Mouse (Mus musculus): Measurements from ENCODE around the gene Nfe2l1.

The Nfe2l1 gene

GRCm38 (mm10) chr11:96829813-96830538 is at the start of gene Nfe2l1:
Nfe2l1 (minus strand) TSS chr11:96829968.
- Histone ChIP-seq H3K27me3 (ENCODE audit: control insufficient read depth, insufficient read depth, low read length, poor library complexity, severe bottlenecking) (no peaks in the 10 kb centered on the region; the same call in 1 of the 2 replicates), H3K36me3 (ENCODE audit: control insufficient read depth, insufficient read depth, low read length, poor library complexity, severe bottlenecking) (no peaks in the 10 kb centered on the region)
- peak; percentile 98 for DNase-seq (ENCODE audit: low read depth, low spot score)

DNA sequence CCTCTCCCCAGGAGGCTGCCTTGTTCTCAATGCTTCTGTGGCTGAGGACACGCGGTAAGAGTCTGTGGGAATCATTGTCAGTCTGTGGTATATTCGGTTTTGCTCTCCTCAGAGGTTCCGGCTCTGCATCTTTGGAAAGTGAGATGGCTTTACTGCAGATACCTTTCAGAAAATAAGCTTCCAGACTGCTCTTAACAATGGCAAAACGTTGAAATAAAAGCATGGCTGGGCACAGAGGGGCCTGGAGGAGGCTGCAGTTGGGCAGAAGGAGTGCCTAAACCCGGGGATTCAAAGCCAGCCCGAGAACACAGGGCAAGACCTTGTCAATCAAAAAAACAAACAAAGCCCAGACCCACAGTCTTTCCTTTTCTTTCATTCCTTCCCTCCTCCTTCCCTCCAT is 49.6 kb upstream of the Nfe2l1 start:
- Histone ChIP-seq H3K27me3 (ENCODE audit: control insufficient read depth, insufficient read depth, low read length, poor library complexity, severe bottlenecking) (peaks cover 2% of the 10 kb centered on the region), H3K36me3 (ENCODE audit: control insufficient read depth, insufficient read depth, low read length, poor library complexity, severe bottlenecking) (no peaks in the 10 kb centered on the region)
- DNase-seq (ENCODE audit: low read depth, low spot score): no peak

- peaks cover 2% of the 10 kb centered on the region for H3K27me3 ChIP-seq (ENCODE audit: control insufficient read depth, insufficient read depth, low read length, poor library complexity, severe bottlenecking)
- H3K36me3 ChIP-seq (ENCODE audit: control insufficient read depth, insufficient read depth, low read length, poor library complexity, severe bottlenecking): no peaks in the 10 kb centered on the region
- no peak for DNase-seq (ENCODE audit: low read depth, low spot score)
Observed at GRCm38 (mm10) chr11:96878715-96879114, 48.9 kb upstream of the Nfe2l1 start.

GRCm38 (mm10) chr11:96877071-96877470 is 47.3 kb upstream of the Nfe2l1 start:
- no peak for DNase-seq (ENCODE audit: low read depth, low spot score)
- H3K36me3 ChIP-seq (ENCODE audit: control insufficient read depth, insufficient read depth, low read length, poor library complexity, severe bottlenecking): no peaks in the 10 kb centered on the region
- H3K27me3 ChIP-seq (ENCODE audit: control insufficient read depth, insufficient read depth, low read length, poor library complexity, severe bottlenecking): peaks cover 2% of the 10 kb centered on the region

DNA sequence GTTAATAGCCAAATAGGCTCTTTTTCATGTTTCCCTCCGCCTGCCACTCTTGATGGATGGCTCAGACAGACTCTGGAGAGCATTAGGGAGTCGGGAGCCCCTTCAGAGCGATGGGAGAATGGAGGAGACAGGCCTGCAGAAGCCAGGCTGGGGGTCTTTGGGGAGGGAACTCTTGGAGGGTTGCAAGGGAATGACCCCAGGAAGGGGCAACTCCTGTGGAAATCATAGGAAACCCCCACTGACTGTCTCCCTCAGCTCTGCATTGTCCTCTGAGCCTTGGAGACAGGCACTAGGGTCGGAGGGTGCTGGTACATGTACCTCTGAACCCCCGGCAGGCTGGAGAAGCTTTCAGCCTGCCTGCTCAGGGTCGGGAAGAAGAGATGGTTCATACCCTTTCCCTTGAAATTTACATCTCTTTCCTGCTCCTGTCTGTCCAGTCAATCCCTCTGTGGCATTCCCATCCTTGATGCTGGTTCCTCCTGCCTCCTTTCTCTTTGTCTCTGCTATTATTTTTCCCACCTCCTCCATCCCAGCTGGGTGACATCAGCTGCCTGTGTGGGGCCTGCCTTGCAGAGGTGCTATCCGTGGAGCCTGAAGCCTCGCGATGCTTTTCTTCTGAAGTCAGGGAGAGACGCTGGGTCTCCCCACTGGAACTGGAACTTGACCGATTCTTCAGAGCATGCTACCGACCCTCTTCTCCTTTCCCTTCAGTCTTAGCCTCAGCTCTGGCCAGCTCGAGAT is 46.7 kb upstream of the Nfe2l1 start:
- no peak for DNase-seq (ENCODE audit: low read depth, low spot score)
- Histone ChIP-seq H3K36me3 (ENCODE audit: control insufficient read depth, insufficient read depth, low read length, poor library complexity, severe bottlenecking) (no peaks in the 10 kb centered on the region), H3K27me3 (ENCODE audit: control insufficient read depth, insufficient read depth, low read length, poor library complexity, severe bottlenecking) (peaks cover 2% of the 10 kb centered on the region)

DNA sequence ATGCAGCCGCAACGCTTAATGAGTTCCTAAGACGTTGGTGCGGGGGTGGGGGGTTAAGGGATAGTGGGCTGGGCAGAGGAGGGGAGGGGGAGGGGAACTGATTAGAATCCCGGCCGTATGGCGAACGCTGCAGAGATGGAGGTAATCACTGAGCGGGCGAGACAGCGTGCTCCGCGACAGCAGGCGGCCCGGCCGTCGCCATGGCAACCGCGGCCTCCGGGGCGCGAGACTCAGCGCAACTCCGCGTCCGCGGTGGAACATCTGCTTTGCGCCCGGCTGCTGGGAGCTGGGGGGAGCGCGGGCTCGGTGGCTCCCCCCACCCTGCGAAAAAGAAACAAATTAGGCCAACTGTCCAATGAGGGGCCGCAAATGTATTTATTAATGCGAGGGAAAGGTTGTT is 46.0 kb upstream of the Nfe2l1 start:
- peak; percentile 71 for DNase-seq (ENCODE audit: low read depth, low spot score)
- Histone ChIP-seq H3K27me3 (ENCODE audit: control insufficient read depth, insufficient read depth, low read length, poor library complexity, severe bottlenecking) (peaks cover 2% of the 10 kb centered on the region), H3K36me3 (ENCODE audit: control insufficient read depth, insufficient read depth, low read length, poor library complexity, severe bottlenecking) (no peaks in the 10 kb centered on the region)

DNA sequence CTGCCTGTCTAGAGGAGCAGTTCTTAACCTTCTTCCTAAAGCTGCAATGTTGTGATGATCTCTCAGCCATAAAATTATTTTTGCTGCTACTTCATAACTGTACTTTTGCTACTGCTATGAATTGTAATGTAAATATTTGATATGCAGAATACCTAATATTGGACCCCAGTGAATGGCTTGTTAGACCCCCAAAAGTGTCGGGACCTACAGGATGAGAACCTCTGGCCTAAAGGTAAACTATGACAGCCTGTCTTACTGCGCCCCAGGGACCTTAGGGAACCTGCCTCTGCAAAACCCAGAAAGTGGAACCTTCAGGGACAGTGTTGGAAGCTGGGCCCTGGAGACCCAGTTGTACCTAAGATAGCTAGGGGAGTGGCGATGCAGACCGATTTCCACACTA is 45.5 kb upstream of the Nfe2l1 start:
- H3K27me3 ChIP-seq (ENCODE audit: control insufficient read depth, insufficient read depth, low read length, poor library complexity, severe bottlenecking): peaks cover 2% of the 10 kb centered on the region
- no peaks in the 10 kb centered on the region for H3K36me3 ChIP-seq (ENCODE audit: control insufficient read depth, insufficient read depth, low read length, poor library complexity, severe bottlenecking)
- DNase-seq (ENCODE audit: low read depth, low spot score): no peak

DNA sequence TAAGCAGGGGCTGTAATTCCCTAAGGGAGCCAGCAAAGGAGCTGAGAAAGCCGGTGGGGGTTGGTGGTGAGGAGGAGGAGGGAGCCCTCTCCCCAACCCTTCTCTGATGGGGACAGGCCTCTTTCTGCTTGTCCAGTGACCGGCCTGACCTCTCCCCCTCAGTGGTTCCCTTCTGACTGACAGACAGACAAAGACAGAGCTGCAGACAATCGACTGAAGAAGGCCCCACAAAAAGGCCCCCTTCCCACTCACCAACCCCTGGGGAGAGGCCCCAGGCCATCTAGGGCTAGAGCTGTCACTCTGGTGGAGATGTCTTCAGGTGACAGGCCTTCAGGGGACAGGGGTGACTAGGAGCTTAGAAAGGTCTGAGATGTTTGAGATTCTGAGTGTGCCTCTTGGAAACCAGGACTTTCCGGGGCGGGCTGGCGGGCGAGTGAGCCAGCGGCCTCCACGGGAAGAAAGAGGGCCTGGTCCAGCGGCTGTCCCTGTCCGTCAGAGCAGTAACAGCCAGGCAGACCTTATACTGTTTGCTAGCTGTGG is 43.9 kb upstream of the Nfe2l1 start:
- DNase-seq (ENCODE audit: low read depth, low spot score): no peak
- H3K27me3 ChIP-seq (ENCODE audit: control insufficient read depth, insufficient read depth, low read length, poor library complexity, severe bottlenecking): no peaks in the 10 kb centered on the region; the same call in 1 of the 2 replicates
- no peaks in the 10 kb centered on the region for H3K36me3 ChIP-seq (ENCODE audit: control insufficient read depth, insufficient read depth, low read length, poor library complexity, severe bottlenecking)

- no peaks in the 10 kb centered on the region; the same call in 1 of the 2 replicates for H3K27me3 ChIP-seq (ENCODE audit: control insufficient read depth, insufficient read depth, low read length, poor library complexity, severe bottlenecking)
- no peak for DNase-seq (ENCODE audit: low read depth, low spot score)
- H3K36me3 ChIP-seq (ENCODE audit: control insufficient read depth, insufficient read depth, low read length, poor library complexity, severe bottlenecking): no peaks in the 10 kb centered on the region
Observed at GRCm38 (mm10) chr11:96872441-96873379, 42.9 kb upstream of the Nfe2l1 start.

- Histone ChIP-seq H3K36me3 (ENCODE audit: control insufficient read depth, insufficient read depth, low read length, poor library complexity, severe bottlenecking) (no peaks in the 10 kb centered on the region), H3K27me3 (ENCODE audit: control insufficient read depth, insufficient read depth, low read length, poor library complexity, severe bottlenecking) (no peaks in the 10 kb centered on the region)
- DNase-seq (ENCODE audit: low read depth, low spot score): peak; percentile 77
Observed at GRCm38 (mm10) chr11:96867149-96867548, 37.4 kb upstream of the Nfe2l1 start.

DNA sequence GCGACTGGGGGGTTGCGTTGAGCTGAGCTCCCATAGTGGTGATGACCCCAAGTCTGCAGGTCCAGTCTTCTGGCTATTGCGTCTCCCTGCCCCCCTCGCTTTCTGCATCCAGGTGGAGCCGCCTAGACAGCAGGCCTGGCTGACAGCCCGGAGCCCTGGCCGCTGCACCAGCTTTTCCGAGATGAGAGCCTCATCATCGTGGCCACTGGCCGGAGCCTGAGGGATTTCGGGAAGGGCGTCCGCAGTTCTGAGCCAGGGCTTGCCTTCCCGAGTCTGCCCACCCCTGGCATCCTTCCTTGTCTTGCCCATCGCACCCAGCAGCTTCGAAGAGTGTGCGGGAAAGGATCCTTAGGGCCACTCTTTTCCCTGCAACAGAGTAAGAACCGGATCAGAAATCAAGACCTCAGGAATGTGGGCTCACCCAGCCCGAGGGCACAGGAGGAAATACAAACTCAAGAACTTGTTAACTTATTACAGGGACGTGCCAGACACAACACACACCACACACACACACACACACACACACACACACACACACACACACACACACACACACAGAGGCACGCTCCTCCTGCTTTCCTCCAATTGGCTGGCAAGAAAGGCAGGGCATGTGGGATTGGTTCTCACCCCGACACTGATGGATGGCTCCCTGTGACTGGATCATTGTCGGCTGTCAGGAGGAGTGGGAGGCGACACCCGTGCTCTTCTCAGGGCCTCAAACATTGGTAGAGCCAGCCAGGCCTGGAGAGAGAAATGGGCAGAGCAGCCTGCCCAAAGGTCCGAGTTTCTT is 33.6 kb upstream of the Nfe2l1 start:
- DNase-seq (ENCODE audit: low read depth, low spot score): no peak
- no peaks in the 10 kb centered on the region for H3K27me3 ChIP-seq (ENCODE audit: control insufficient read depth, insufficient read depth, low read length, poor library complexity, severe bottlenecking)
- no peaks in the 10 kb centered on the region for H3K36me3 ChIP-seq (ENCODE audit: control insufficient read depth, insufficient read depth, low read length, poor library complexity, severe bottlenecking)

GRCm38 (mm10) chr11:96862534-96862933 is 32.8 kb upstream of the Nfe2l1 start:
- Histone ChIP-seq H3K36me3 (ENCODE audit: control insufficient read depth, insufficient read depth, low read length, poor library complexity, severe bottlenecking) (no peaks in the 10 kb centered on the region), H3K27me3 (ENCODE audit: control insufficient read depth, insufficient read depth, low read length, poor library complexity, severe bottlenecking) (no peaks in the 10 kb centered on the region)
- no peak for DNase-seq (ENCODE audit: low read depth, low spot score)

GRCm38 (mm10) chr11:96861878-96862289 is 32.1 kb upstream of the Nfe2l1 start:
- Histone ChIP-seq H3K27me3 (ENCODE audit: control insufficient read depth, insufficient read depth, low read length, poor library complexity, severe bottlenecking) (no peaks in the 10 kb centered on the region), H3K36me3 (ENCODE audit: control insufficient read depth, insufficient read depth, low read length, poor library complexity, severe bottlenecking) (no peaks in the 10 kb centered on the region)
- peak; percentile 98 for DNase-seq (ENCODE audit: low read depth, low spot score)

- no peaks in the 10 kb centered on the region for H3K36me3 ChIP-seq (ENCODE audit: control insufficient read depth, insufficient read depth, low read length, poor library complexity, severe bottlenecking)
- no peaks in the 10 kb centered on the region for H3K27me3 ChIP-seq (ENCODE audit: control insufficient read depth, insufficient read depth, low read length, poor library complexity, severe bottlenecking)
- no peak for DNase-seq (ENCODE audit: low read depth, low spot score)
Observed at GRCm38 (mm10) chr11:96861446-96861845, 31.7 kb upstream of the Nfe2l1 start.
